Mouse (Mus musculus): Measurements from ENCODE around the gene Rab17. TPM values are rescaled to one million over a fixed set of nuclear protein-coding genes. Genes with fewer than 3 reads are reported as not detected.

The Rab17 gene
- total RNA-seq, 2 experiments from 2014 or later = not detected

DNA sequence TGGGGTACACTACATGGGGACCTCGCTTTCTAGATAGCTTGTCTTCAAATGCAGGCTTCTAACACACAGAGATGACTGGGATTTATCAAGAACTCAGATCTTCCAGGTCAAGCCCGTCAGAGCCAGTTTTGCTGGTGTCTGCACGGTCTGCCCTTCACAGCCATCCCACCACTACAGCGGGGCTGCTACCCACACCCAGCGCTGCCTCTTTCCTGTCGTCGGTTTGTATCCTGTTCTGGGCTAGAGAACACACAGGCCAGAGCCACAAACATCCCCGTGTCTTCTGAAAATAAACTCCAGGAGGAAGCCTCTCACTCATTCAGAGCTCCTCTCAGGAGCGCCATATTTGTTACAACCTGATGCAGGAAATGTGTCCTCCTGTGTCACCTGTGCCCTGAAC, 20.2 kb downstream of the Rab17 start:
- H3K4me3 ChIP-seq = no peak overlapping the region
- intact Hi-C loops (cut with DNase I) = no loop called here
- DNase-seq = no peak
- H3K27ac ChIP-seq = no peak overlapping the region
- no peak for TF ChIP-seq CTCF (IDR thresholded peaks at IDR 0.05)

DNA sequence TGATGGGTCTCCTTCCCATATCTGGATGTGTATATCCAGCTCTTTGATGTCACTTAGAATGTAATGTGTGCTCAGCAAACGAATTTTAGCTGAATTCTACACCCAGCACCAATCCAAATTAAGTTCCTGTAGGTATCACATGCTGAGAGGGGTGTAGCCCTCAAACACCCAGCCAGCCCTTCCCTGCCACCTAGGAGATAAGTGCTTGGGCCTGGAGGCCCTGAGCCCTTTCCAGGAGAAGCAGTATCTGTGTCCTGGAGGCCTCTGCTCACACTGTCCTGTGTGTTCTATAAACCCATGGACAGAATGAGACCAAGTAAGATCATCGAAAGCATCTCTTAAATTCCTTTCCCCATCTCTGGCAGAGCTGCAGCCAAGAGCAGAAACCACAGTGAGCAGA, 22.2 kb downstream of the Rab17 start:
- H3K4me3 ChIP-seq = no peak overlapping the region
- DNase-seq = no peak

GRCm38 (mm10) chr1:90945171-90945570, 24.3 kb downstream of the Rab17 start:
- DNase-seq = no peak
- Histone ChIP-seq H3K27ac (no peak overlapping the region), H3K4me3 (no peak overlapping the region)
- TF ChIP-seq CTCF (IDR thresholded peaks at IDR 0.05) = no peak
- intact Hi-C loops (cut with DNase I) = no loop called here

More for the DNA sequence above, 22.2 kb downstream of the Rab17 start:
- no peak overlapping the region for H3K27ac ChIP-seq
- TF ChIP-seq CTCF (IDR thresholded peaks at IDR 0.05) = no peak
- intact Hi-C loops (cut with DNase I) = no loop called here

- no peak overlapping the region for H3K27ac ChIP-seq
- TF ChIP-seq CTCF (IDR thresholded peaks at IDR 0.05) = no peak
These were observed 29.5 kb downstream of the Rab17 start for GRCm38 (mm10) chr1:90939980-90940379.

DNA sequence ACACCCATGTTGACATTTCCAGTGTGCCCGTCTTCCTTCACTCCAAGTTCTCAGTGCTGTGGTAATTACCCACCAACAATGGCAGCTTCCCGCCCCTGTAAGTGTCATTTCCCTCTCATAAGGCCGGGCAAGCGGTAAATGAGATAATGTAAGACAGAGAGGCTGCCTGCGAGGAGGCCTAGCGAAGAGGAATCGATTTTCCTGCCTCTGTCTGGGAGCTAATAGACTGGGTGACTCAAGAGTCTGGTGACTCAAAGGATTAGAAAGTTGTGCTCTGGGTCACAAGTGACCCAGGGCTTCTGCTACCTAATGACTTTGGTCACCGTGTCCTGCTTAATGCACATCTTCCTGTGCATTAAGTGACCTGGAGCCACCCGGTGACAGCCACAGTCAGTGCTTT, 32.5 kb downstream of the Rab17 start:
- Histone ChIP-seq H3K4me3 (no peak overlapping the region), H3K27ac (no peak overlapping the region)
- intact Hi-C loops (cut with DNase I) = no loop called here
- TF ChIP-seq CTCF (IDR thresholded peaks at IDR 0.05) = no peak
- DNase-seq = no peak

More at GRCm38 (mm10) chr1:90939980-90940379, 29.5 kb downstream of the Rab17 start:
- H3K4me3 ChIP-seq = no peak overlapping the region
- no peak for DNase-seq
- intact Hi-C loops (cut with DNase I) = no loop called here

- H3K4me3 ChIP-seq = no peak overlapping the region
- H3K27ac ChIP-seq = no peak overlapping the region
- peak; percentile 30 for DNase-seq
- intact Hi-C loops (cut with DNase I) = no loop called here
- TF ChIP-seq CTCF (IDR thresholded peaks at IDR 0.05) = no peak
These were observed 36.5 kb downstream of the Rab17 start for GRCm38 (mm10) chr1:90933001-90933400.

- intact Hi-C loops (cut with DNase I) = loop anchor here (1.0 kb wide), 1 partner anchor 28 kb away; no protein-coding TSS in a partner anchor
- peak; percentile 89 for DNase-seq
- H3K27ac ChIP-seq = no peak overlapping the region
- TF ChIP-seq CTCF (IDR thresholded peaks at IDR 0.05) = peak; percentile 88
- peak overlapping the region; percentile 29; the same call in 1 of the 2 replicates for H3K4me3 ChIP-seq
These were observed 40.9 kb downstream of the Rab17 start for GRCm38 (mm10) chr1:90928575-90928934.

GRCm38 (mm10) chr1:90927929-90928574, 41.4 kb downstream of the Rab17 start:
- intact Hi-C loops (cut with DNase I) = loop anchor here (1.0 kb wide), 1 partner anchor 28 kb away; no protein-coding TSS in a partner anchor
- no peak for TF ChIP-seq CTCF (IDR thresholded peaks at IDR 0.05)
- peak overlapping the region; percentile 29 for H3K4me3 ChIP-seq
- DNase-seq = no peak
- H3K27ac ChIP-seq = no peak overlapping the region

DNA sequence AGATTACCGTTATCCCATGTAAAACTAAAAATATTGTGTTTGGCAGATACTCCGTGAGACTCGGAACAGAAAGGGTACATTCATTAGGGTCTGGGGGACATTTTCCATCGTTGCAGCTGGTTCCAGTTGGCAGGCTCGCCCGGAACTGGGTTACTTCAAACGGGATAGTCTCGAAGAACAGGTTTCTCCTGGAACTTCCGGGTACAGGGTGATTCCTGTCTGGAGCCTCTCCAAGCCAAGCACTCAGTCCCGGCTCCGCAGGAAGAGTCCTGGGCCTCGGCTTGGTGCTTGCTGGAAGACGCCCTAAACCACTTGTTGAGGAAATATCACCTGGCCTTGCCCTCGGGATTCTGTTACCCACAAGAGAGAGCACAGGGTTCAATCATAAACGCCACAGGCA, 42.2 kb downstream of the Rab17 start:
- TF ChIP-seq CTCF (IDR thresholded peaks at IDR 0.05) = no peak
- DNase-seq = no peak
- no peak overlapping the region for H3K4me3 ChIP-seq
- H3K27ac ChIP-seq = no peak overlapping the region
- intact Hi-C loops (cut with DNase I) = no loop called here

DNA sequence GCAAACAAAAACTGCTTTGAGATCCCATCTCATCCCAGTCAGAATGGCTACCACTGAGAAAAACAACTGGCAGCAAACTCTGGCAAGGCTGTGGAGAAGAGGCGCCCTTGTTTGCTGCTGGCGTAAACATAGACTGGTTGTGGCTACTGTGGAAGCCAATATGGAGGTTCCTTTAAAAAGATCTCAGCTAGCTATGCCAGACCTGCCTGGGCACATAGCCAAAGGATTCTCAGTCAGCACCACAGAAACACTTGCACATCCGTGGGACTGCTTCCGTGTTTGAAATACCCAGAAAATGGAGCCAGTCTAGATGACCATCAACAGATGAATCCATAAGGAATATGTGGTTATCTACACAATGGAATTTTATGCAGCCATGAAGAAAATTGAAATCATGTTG, 43.4 kb downstream of the Rab17 start:
- Histone ChIP-seq H3K4me3 (no peak overlapping the region), H3K27ac (no peak overlapping the region)
- DNase-seq = peak; percentile 43
- intact Hi-C loops (cut with DNase I) = no loop called here
- no peak for TF ChIP-seq CTCF (IDR thresholded peaks at IDR 0.05)

DNA sequence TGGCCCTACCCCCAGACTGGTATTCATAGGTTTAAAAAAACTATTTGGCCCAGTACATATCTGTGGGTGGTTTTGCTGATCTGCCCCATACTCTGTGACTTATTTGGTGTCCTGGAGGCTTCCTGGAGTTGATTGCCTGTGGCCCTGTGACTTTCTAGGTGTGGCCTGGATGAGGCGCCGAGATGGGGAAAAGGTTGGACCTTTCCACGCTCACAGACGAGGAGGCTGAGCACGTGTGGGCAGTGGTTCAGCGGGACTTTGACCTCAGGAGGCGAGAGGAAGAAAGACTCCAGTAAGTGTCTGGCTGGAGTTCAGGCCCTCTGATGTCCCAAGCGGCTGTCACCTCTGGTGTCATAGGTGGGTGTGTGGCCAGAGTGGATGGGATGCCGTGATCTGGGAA, 47.8 kb downstream of the Rab17 start:
- intact Hi-C loops (cut with DNase I) = no loop called here

GRCm38 (mm10) chr1:90917509-90917908, 52.0 kb downstream of the Rab17 start:
- no peak for TF ChIP-seq CTCF (IDR thresholded peaks at IDR 0.05)
- no peak for DNase-seq
- Histone ChIP-seq H3K27ac (no peak overlapping the region), H3K4me3 (no peak overlapping the region)
- intact Hi-C loops (cut with DNase I) = no loop called here

More for the DNA sequence above, 47.8 kb downstream of the Rab17 start:
- no peak overlapping the region for H3K27ac ChIP-seq
- no peak for TF ChIP-seq CTCF (IDR thresholded peaks at IDR 0.05)
- DNase-seq = no peak
- no peak overlapping the region for H3K4me3 ChIP-seq

- DNase-seq = peak; percentile 60
- Histone ChIP-seq H3K4me3 (peak within 1 kb of the TSS; percentile 48), H3K27ac (peak within 1 kb of the TSS; percentile 53; the same call in 1 of the 2 replicates)
- intact Hi-C loops (cut with DNase I) = no loop called here
- TF ChIP-seq CTCF (IDR thresholded peaks at IDR 0.05) = no peak
These were observed 54.4 kb downstream of the Rab17 start, which contains the start of gene Mlph for GRCm38 (mm10) chr1:90914948-90915569. Mlph (plus strand) TSS chr1:90915085.
